ENCODE assay signal across 21 mouse cellular contexts in genomic region chr7:24431713-24432112, GRCm38 (mm10). TPM values are rescaled to one million over a fixed set of nuclear protein-coding genes. Genes with fewer than 3 reads are reported as not detected.
DNase-seq lines count a peak whose midpoint lies in the region; ATAC-seq lines count a peak whose summit lies in the region.
"Had no signal": no experiment of that assay in that cellular context is flagged by ENCODE, and none has a peak within 500 bp of the region (broad histone marks: within the 10 kb centered on the region; RNA-seq: fewer than 3 reads in every experiment).

No protein-coding gene starts in this region.

- H3K27me3 ChIP-seq in liver, embryonic 11.5 days (replicated peaks; ENCODE audit: control insufficient read depth, insufficient read depth, low read length) = peaks cover 17% of the 10 kb centered on the region

- no peaks in the 10 kb centered on the region for H3K9me3 ChIP-seq in liver, embryonic 11.5 days (ENCODE audit: control insufficient read depth, low read length)
- H3K9me3 ChIP-seq: embryonic facial prominence, embryonic 15.5 days; liver, embryonic 13.5 days; lung, embryonic 15.5 days; stomach, embryonic 15.5 days had no signal

- H3K36me3 ChIP-seq in liver, embryonic 11.5 days (ENCODE audit: control insufficient read depth, insufficient read depth, low read length) = no peaks in the 10 kb centered on the region
- H3K36me3 ChIP-seq: embryonic facial prominence, embryonic 15.5 days; limb, embryonic 12.5 days; liver, embryonic 13.5 days; lung, embryonic 15.5 days; midbrain, embryonic 12.5 days; neural tube, embryonic 13.5 days; stomach, embryonic 15.5 days had no signal

- ATAC-seq in cerebellum, adult (ENCODE audit: insufficient number of reproducible peaks, low FRiP score, low TSS enrichment) = no peak
- ATAC-seq in liver, embryonic 11.5 days (replicated peaks; ENCODE audit: low FRiP score) = no peak
- ATAC-seq: forebrain, embryonic 16.5 days had no signal

- WGBS in liver, embryonic 11.5 days = 39% methylated on average over 11 of the region's 11 CpGs

- H3K9ac ChIP-seq in liver, embryonic 11.5 days (ENCODE audit: low read depth, low read length) = no peak overlapping the region
- H3K9ac ChIP-seq: embryonic facial prominence, embryonic 15.5 days; limb, embryonic 12.5 days; liver, embryonic 13.5 days; lung, embryonic 15.5 days; midbrain, embryonic 12.5 days; neural tube, embryonic 13.5 days; stomach, embryonic 15.5 days had no signal

- H3K4me3 ChIP-seq in liver, embryonic 11.5 days (ENCODE audit: low read depth, low read length) = no peak overlapping the region
- H3K4me3 ChIP-seq: embryonic facial prominence, embryonic 15.5 days; limb, embryonic 12.5 days; liver, embryonic 13.5 days; lung, embryonic 15.5 days; midbrain, embryonic 12.5 days; neural tube, embryonic 13.5 days; stomach, embryonic 15.5 days had no signal

- no peak overlapping the region for H3K27ac ChIP-seq in liver, embryonic 11.5 days (ENCODE audit: low read depth, low read length)
- H3K27ac ChIP-seq: embryonic facial prominence, embryonic 15.5 days; limb, embryonic 12.5 days; liver, embryonic 13.5 days; lung, embryonic 15.5 days; macrophage; midbrain, embryonic 12.5 days; neural tube, embryonic 13.5 days; stomach, embryonic 15.5 days had no signal

- no peak overlapping the region for H3K4me2 ChIP-seq in liver, embryonic 11.5 days
- H3K4me2 ChIP-seq: embryonic facial prominence, embryonic 15.5 days; limb, embryonic 12.5 days; liver, embryonic 13.5 days; lung, embryonic 15.5 days; midbrain, embryonic 12.5 days; neural tube, embryonic 13.5 days; stomach, embryonic 15.5 days had no signal

- no peaks in the 10 kb centered on the region for H3K4me1 ChIP-seq in liver, embryonic 11.5 days (replicated peaks; ENCODE audit: control insufficient read depth, insufficient read depth, low read length)
- H3K4me1 ChIP-seq: embryonic facial prominence, embryonic 15.5 days; limb, embryonic 12.5 days; liver, embryonic 13.5 days; midbrain, embryonic 12.5 days; neural tube, embryonic 13.5 days; stomach, embryonic 15.5 days had no signal

- DNase-seq in cerebellum, adult 9-11 months = peak; percentile 39
- DNase-seq in right cerebral cortex, adult 18-20 months = peak; percentile 44
- DNase-seq in right cerebral cortex, postnatal 25 days = no peak
- peak; percentile 82 for DNase-seq in T-cell, adult 2 months (ENCODE audit: low spot score)
- peak; percentile 75 for DNase-seq in naive thymus-derived CD4-positive, alpha-beta T cell, adult 2 months (ENCODE audit: low read depth)
- DNase-seq in liver, embryonic 11.5 days (ENCODE audit: low spot score) = no peak
- DNase-seq: adrenal gland, postnatal 36 days; cerebellum, postnatal 36 days; liver, embryonic 13.5 days; spleen, adult 18-20 months had no signal

RNA-seq across cellular contexts. Expression of gene Irgc1, which starts 20.4 kb away (rescaled TPM):
- not detected in 2 replicates for polyA plus RNA-seq in liver, embryonic 11.5 days (2014; fragmentation: Nextera tagmentation; extraction: Ambion mirVana)
- polyA plus RNA-seq: embryonic facial prominence, embryonic 15.5 days; forebrain, embryonic 16.5 days; hindbrain, embryonic 11.5 days; kidney, embryonic 14.5 days; limb, embryonic 12.5 days; liver, embryonic 13.5 days; lung, embryonic 15.5 days; macrophage; midbrain, embryonic 12.5 days; neural tube, embryonic 13.5 days; stomach, embryonic 15.5 days had no signal

RNA-seq across cellular contexts. Expression of gene Plaur, which starts 30.6 kb away (rescaled TPM):
- 5.6 and 5.7 TPM in 2 replicates for polyA plus RNA-seq in liver, embryonic 11.5 days (2014; fragmentation: Nextera tagmentation; extraction: Ambion mirVana)

RNA-seq across cellular contexts. Expression of gene Smg9, which starts 32.3 kb away (rescaled TPM):
- 30.2 and 34.8 TPM in 2 replicates for polyA plus RNA-seq in liver, embryonic 11.5 days (2014; fragmentation: Nextera tagmentation; extraction: Ambion mirVana)

RNA-seq across cellular contexts. Expression of gene Cadm4, which starts 50.1 kb away (rescaled TPM):
- 0.25 and 0.27 TPM in 2 replicates for polyA plus RNA-seq in liver, embryonic 11.5 days (2014; fragmentation: Nextera tagmentation; extraction: Ambion mirVana)
- polyA plus RNA-seq: macrophage had no signal

Comparison
In these comparisons a context has a peak if more than half of its experiments do, and no peak if none do; other contexts are left out.
1. DNase-seq: peak in cerebellum, adult 9-11 months (single experiment), right cerebral cortex, adult 18-20 months (single experiment), T-cell, adult 2 months (single experiment) and naive thymus-derived CD4-positive, alpha-beta T cell, adult 2 months (single experiment); none in right cerebral cortex, postnatal 25 days (single experiment) and liver, embryonic 11.5 days (single experiment).